In genomic region chr19:41702638-41703037, GRCm38 (mm10) we compare ENCODE assay signal across 19 mouse cellular contexts. TPM values are rescaled to one million over a fixed set of nuclear protein-coding genes. Genes with fewer than 3 reads are reported as not detected.
"Had no signal": no experiment of that assay in that cellular context is flagged by ENCODE, and none has a peak within 500 bp of the region (broad histone marks: within the 10 kb centered on the region; RNA-seq: fewer than 3 reads in every experiment).

No protein-coding gene starts in this region.

- H3K27ac ChIP-seq: lung, embryonic 15.5 days; macrophage; midbrain, embryonic 13.5 days; midbrain, embryonic 15.5 days; neural tube, embryonic 12.5 days; stomach, embryonic 15.5 days; stomach, postnatal 0 days had no signal

- H3K4me2 ChIP-seq: lung, embryonic 15.5 days; midbrain, embryonic 13.5 days; midbrain, embryonic 15.5 days; neural tube, embryonic 12.5 days; stomach, embryonic 15.5 days had no signal

- H3K9me3 ChIP-seq: lung, embryonic 15.5 days; megakaryocyte, embryonic 14.5 days; midbrain, embryonic 13.5 days; midbrain, embryonic 15.5 days; neural tube, embryonic 12.5 days; stomach, embryonic 15.5 days had no signal

- H3K9ac ChIP-seq: liver, postnatal 0 days; lung, embryonic 15.5 days; midbrain, embryonic 13.5 days; midbrain, embryonic 15.5 days; neural tube, embryonic 12.5 days; stomach, embryonic 15.5 days had no signal

- H3K4me3 ChIP-seq: lung, embryonic 15.5 days; megakaryocyte, embryonic 14.5 days; midbrain, embryonic 13.5 days; midbrain, embryonic 15.5 days; neural tube, embryonic 12.5 days; stomach, embryonic 15.5 days had no signal

- H3K4me1 ChIP-seq: lung, embryonic 15.5 days; stomach, embryonic 15.5 days had no signal

- H3K36me3 ChIP-seq: lung, embryonic 15.5 days; midbrain, embryonic 13.5 days; midbrain, embryonic 15.5 days; neural tube, embryonic 12.5 days; stomach, embryonic 15.5 days had no signal

- DNase-seq: liver, postnatal 0 days; lung, adult 2 months; lung, postnatal 14 days; lung, postnatal 36 days; right cerebral cortex, postnatal 14 days; thymus, adult 2 months; thymus, postnatal 25 days; thymus, postnatal 4 days had no signal

- ATAC-seq: liver, postnatal 0 days; lung, postnatal 0 days; midbrain, embryonic 13.5 days; midbrain, embryonic 15.5 days had no signal

- H3K27me3 ChIP-seq: lung, embryonic 15.5 days; midbrain, embryonic 13.5 days; midbrain, embryonic 15.5 days; stomach, embryonic 15.5 days had no signal

RNA-seq across cellular contexts. Expression of gene Slit1, which starts 40.8 kb away (rescaled TPM):
- total RNA-seq: monocyte, adult 5-6 weeks; neutrophil, adult 5-6 weeks had no signal
